Mouse (Mus musculus) heart, adult 11 months (tissue): ENCODE results near the gene Zfp398.
A peak's percentile ranks its signal among the peaks of the same experiment; 100 is the strongest.
"Not testable (repeated sequence)": the region's sequence is repeated elsewhere in the genome, so short reads cannot be mapped to it uniquely, and the experiment has no call there.

Source experiments
- DNase-seq: peaks from one replicate; pipeline ENCODE4 v3.0.0; 2022

Zfp398 gene

DNA sequence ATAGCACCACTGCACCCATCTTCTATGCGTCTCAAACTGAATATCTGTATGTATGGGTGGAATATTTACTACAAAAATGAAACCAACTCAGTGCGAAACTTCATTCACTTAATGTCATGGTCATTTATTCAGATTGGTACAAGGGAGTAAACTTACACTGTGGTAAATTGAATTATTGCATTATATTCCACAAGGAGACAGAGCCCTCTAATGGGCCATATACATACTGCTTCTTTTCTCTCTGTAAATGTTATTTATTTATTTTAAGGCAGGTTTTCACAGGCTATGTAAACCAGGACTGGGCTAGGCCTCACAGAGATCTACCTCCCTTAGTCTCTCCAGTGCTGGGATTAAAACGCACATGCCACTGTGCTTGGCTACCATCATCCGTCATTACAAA, 8.0 kb upstream of the Zfp398 start:
- no peak for DNase-seq

DNA sequence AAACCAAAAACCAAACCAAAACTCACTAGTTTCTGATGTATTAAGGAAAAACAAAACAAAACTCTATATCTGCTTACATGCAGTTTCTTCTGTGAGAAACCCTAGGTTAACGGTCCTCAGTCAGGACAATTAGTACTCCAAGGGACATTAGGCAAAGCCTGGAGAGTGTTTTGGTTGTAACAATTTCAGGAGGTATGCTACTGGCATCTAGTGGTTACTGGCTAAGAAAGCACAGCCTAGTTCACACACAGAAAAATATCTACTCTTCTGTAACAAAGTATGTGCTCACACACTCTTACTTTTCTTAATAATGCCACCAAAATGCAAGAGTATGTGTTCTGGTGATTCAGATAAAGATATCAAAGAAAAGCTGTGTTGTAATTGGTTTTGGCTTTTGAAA, 6.5 kb upstream of the Zfp398 start:
- no peak for DNase-seq

DNA sequence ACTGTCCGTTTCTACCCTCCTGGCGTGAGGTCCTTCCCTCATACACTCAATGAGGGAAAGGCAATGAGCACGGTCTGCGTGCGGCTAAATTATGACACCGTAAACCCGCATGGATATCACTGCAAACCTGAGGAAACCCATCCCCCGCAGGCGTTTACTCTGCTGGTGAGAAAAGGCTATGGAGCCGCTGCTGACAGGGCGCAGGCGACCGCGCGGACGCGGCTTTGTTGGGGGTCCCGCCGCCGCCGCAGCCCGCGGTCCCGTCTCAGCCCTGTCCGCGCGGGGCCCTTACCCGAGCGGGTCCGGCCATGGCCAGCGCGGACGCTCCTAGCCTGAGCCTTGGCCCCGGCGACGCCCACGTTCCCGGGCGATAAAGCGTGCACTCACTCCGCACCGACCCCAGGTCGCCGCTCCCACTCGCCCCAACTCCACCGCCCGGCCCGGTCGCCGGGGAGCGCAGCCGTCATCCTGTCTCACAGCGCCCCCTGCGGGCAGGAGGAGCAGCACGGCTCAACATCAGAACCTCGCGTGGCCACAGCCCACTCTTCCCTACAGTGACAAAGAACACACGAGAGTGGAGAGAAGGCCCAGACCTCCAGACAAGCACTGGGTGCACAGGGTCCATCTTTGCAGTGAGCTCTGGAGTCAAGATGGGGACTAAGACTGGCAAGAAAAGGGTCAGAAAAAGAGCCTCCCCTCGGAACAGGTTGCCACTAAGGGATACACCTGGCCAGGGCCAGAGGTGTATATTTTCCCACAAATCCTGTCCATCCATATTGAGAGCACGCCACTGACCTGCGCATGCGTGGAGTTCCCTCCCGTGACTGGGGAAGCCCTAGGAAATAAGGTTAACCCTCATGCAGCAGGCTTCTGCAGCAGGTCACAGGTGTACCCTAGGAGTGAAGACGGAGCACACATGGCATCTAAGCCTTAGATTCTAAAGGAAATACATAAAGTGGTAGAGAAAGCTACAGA, 5.1 kb upstream of the Zfp398 start, which contains the start of gene Zfp786:
TSS of gene Zfp786 (minus strand) at position 764 of the 975 bp plus-strand sequence.
- peak; percentile 98 for DNase-seq

DNA sequence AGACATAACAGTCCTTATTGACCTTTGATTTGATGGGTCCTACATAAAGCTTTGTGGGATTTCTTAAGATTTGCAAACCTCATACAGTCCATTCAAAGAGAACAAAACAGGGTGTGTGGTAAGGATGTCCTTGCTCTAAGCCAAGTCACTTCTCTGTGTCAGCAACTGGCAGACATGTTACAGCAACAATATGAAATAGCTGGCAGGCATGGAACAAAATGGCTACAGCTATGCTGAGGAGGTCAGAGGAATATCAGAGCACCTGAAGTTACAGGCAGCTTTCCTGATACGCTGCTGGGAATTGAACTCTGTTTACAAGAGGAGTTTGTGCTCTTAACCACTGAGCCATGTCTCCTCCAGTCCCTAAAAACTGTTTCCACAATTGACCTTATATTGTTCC, 3.2 kb upstream of the Zfp398 start:
- DNase-seq = no peak

DNA sequence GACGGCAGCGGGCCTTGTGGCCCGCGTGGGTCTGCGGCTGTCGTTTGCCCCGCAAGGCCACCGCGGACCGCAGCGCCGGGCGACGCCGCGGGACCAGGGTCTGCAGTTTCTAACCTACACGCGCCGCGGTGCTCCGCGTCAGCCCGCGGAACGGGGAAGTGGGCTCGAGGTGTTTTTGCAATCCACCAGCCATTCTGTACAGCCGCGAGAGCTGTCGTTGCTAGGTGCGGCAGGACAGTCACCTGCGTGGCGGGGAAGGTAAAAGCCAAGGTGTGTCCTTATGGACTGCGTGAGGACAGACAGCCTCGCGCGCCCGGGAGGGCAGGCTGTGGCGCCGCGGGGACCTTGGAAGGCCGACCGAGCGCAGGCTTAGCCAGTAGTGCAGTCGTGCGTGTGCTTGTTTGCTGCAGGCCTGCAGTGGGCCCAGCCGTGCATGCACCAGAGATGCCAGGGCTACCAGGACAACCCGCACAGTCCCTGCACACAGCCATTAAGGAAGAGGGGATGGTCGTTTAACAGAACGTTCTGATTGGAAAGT, 592 bp downstream of the Zfp398 start:
- DNase-seq = peak; percentile 94

DNA sequence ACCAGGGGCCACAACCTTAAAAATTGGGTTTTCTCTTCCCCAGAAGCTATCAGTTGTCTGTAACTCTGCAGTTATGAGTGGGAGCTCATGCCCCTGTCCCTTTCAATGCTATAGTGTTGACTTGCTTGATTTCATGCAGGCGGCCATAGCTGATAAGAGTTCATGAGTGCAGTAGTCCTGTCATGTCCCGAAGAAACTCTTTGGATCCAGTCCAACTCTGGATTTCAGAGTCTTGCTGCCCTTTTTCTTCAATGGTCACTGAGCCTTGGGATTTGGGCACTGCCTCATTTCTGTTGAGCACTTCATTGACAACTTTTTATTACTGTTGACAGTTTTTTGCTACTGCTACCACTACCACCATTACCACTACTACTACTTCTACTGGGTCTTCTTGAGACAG, 2.2 kb downstream of the Zfp398 start:
- no peak for DNase-seq

DNA sequence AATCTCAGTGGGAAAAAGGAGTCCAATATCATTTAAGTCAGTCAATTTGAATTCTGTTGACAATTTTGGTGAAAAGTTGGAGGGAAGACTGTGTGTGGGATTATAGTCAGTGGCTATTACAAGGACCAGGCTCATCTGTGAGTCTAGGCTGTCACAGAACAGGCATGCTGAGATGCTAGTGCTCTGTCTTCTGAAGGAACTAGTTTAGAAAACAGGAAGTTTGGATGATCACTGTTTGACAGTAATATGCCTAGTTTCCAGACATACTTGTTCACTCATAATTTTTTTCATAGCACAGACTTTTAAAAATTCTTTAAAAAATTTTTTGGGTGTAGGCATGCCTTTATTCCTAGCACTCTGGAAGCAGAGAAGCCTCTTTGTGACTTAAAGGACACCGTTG, 5.6 kb downstream of the Zfp398 start:
- no peak for DNase-seq

DNA sequence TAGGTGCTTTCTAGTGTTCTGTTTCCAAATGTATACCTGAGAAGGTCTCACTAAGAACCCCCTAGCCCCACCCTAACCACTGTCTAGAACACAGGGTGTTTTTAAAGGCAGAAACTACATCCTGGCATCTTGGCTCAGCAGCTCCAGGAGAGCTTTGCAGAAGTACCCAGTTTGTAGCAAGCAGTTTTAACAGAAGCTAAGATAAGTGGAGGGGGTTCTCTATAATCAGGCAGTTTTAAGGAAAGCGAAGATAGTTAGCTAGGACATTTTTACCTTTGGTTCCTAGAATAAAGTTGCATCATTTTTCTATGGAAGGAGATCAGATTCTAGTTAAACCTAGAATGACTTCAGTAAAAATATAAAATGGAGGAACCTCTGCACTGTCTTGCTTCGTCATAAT, 6.4 kb downstream of the Zfp398 start:
- DNase-seq = no peak

DNA sequence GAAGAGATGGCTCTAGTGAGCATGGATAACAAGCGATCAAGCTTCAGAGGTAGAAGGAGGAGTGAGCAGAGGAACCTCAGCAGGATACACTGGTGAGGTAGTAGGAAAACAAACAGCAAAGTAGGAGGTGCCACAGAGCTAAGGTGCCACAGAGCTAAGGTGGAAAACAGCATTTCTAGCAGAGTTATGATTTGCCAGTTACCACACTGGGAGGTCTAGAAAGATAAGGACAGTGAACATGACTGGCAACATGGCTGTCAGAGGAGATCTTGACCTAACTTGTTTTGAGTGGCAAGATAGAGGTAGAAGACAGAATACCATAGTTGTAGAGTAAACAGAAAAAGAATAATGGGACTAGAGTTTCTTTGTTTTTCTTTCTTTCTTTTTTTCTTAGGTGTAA, 6.9 kb downstream of the Zfp398 start:
- no peak for DNase-seq

DNA sequence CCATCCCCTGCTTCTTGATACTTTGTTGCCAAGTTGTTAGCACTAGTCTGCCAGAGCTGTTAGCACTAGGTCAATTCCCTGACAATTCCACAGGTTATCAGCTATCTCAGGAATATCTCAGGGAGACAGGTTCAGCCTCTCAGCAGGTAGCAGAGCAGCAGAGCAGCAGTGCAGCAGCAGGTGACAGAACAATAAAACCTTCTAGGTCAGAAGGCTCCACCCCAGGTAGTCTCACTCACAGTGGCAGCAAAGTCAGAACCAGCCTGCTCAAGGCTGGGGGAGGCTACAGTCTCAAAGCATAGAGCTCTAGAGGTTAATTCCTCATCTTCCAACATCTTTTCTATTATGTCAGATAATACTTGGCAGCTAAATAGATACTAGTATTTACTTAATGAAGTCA, 10.3 kb downstream of the Zfp398 start:
- DNase-seq = no peak

DNA sequence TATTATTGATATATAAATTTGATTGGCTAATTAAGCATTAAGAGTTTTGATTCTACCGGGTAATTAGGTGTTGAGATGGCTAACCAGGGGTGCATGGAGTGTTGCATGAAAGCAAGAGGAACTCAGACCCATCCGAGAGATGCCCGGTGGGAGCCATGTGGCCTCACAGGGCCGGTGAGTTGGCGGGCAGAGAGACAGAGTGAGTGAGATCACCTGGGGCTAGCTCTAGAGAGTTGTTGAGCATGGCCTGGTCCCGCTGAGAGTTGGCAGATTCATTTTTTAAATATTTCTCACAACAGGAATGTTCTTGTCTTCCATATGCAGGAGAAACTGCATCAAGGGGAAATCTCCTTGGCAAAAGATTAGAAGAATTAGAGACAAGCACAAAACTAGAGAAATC, 21.8 kb downstream of the Zfp398 start:
- DNase-seq = no peak

DNA sequence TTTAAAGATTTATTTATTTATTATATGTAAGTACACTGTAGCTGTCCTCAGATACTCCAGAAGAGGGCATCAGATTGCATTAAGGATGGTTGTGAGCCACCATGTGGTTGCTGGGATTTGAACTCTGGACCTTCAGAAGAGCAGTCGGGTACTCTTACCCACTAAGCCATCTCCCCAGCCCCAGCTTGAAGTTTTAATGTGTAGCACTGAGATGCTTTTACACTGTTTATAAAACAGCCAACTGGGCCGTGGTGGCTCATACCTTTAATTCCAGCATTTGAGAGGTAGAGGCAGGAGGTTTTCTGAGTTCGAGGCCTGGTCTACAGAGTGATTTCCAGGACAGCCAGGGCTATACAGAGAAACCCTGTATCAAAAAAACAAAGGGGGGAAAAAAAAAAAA, 22.3 kb downstream of the Zfp398 start:
- not testable (repeated sequence) for DNase-seq

DNA sequence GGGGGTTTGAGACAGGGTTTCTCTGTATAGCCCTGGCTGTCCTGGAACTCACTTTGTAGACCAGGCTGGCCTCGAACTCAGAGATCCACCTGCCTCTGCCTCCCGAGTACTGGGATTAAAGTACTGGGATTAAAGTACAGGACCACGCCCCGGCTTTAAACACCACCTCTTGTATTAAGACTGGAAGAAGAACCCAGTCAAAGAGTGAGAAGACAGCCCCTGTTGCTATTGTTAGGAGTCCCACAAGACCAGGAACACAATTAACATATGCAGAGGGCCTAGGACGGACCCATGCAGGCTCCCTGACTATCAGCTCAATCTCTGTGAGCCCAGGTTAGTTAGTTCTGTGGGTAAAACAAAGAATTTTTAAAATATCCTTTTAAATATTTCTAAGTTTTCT, 36.8 kb downstream of the Zfp398 start:
- DNase-seq = no peak

DNA sequence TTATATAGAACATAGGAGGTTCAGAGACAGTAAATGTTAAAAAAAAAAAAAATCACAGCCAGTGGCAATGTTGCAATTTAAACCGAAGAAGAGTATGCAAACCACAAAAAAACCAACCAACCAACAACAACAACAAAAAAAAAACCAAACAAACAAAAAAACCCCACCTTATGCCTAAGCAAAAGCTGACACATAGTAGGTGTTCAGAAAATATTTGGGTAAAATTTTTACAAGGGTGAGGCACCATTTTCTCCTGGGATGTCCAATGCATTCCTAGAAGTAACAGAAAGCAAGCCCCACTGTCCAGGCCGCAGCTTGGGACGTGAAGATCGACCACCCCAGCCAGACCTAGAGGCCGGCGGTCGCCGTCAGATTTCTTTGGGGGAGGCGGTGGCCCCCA, 41.6 kb downstream of the Zfp398 start, which contains the start of gene Zfp282:
TSS of gene Zfp282 (plus strand) at position 147 of the 400 bp plus-strand sequence.
- DNase-seq = no peak

DNA sequence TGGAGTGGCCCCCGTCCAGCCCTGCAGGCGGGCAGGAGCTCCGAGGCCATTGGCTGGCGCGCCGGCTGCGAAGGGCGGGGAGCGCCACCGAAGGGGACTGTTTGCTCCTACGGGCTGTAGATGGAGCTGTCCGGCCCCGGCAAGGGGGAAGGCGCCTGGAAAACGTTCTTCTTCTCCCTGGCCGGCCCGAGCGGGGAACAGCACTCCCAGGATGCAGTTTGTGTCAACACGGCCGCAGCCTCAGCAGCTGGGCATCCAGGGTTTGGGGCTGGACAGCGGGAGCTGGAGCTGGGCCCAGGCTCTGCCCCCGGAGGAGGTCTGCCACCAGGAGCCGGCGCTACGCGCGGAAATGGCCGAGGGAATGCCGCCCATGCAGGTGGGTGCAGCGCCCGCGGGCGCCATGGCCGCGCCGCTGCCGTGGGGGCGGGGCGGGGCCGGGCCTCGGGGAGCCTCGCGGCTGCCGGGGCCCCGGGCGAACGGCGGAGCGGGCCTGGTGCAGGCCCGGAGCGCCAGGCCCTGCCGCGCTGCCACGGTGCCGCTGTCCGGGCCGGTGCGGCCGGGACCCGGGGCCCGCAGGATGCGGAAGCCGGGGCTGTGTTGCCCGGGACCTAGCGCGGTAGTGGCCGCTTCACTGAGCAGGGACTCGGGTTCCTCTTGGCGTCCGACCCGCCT, 42.1 kb downstream of the Zfp398 start:
- DNase-seq = peak; percentile 99

DNA sequence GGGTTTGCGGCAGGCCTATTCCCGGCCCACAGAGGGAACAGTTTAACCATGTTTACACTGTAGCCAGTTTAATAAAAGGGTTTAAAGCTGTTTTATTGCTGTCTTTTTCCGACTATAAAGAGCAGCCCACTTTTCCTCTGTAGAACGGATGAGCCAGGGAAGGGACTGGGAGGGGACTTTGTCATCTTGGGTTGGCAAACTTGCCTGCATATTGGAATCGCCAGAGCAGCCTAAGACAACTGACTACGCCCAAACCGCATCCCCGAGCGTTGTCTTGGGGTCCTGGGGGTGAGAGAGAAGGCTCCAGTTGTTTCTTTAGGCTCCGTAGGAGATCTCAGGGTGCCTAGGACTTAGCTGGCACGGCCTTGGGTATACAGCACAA, 42.7 kb downstream of the Zfp398 start:
- no peak for DNase-seq

DNA sequence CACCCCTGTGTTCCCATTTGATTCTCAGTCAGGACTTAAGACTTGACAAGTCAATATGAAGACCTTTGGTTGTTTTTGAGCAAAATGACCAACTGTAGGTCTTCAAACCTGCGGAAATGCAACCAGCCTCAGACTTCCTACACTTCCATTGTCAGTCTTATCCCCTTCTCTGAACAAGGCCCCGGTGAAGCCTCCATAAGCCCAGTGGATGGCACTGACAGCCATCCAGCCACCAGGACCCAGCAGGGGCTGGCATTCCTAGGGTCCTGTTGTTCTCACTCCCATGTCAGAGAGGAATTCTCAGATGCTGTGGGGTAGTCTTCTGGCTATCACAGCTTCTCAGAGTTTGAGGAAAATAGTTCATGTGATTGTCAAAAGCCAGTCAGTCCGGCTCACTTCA, 43.1 kb downstream of the Zfp398 start:
- DNase-seq = no peak

DNA sequence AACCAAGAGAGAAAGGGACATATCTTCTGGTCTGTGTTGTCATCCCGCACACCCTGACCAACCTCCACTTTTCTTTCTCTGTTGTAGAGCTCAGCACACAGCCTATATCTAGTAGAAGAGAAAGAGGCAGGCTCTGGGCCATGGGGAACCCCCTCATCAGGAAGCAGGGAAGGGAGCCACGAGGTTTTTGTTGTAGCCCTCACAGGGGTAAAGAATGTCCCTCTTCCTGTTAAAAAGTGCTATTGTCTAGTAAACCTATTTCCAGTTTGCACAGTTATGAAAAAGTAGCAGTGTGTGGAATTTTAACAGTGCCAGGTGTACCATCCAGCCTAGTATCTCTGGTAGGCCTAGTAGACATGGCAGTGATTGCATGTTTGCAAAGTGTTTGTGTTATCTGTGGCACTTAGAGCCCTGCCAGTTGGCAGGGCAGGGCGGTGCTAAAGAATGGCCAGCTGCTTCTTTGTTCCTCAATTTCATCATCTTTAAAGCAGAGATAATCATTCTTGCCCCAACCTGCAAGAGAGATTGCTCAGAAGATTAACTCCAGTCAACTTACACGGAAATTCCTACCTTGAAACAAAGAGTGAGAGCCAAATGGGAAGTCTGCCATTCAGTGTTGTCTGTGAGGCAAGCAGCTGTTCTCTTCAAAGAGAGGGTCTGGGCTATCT, 43.7 kb downstream of the Zfp398 start:
- no peak for DNase-seq

DNA sequence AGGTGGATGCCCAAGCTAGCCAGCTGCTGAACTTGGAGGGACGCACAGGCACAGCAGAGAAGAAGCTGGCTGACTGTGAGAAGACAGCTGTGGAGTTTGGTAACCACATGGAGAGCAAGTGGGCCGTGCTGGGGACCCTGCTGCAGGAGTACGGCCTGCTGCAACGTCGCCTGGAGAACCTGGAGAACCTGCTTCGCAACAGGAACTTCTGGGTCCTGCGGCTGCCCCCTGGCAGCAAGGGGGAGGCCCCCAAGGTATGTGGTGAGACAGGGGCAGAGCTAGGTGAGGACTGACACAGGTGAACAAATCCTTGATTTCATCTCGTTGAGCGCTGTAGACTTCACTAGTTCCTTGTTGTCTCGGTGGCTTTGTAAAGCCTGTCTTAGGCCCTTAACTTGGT, 44.7 kb downstream of the Zfp398 start:
- no peak for DNase-seq

DNA sequence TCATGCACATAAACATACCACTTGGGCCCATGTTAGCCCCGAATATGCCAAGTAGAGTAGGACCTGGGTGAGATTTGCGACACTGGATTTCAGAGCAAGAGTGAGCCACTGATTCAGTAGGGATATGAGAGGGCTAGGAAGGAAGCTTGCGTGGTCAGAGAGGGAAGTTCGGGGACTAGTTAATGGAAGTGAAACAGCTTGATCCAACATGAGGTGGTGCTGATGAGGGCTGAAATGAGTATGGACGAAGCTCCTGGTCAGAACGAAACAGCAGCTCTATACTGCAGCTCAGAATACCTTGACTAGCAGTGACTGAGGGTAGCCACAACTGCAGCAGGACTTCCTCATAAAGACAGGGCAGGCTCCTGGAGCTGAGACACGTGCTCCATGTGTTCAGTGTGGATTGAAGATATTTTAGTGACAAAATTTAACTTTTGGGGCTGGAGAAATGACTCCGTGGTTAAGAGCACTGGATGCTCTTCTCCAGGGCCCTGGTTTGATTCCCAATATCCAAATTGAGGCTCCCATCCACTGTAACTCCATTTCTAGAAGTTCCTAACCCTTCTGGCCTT, 53.4 kb downstream of the Zfp398 start:
- peak; percentile 93 for DNase-seq

DNA sequence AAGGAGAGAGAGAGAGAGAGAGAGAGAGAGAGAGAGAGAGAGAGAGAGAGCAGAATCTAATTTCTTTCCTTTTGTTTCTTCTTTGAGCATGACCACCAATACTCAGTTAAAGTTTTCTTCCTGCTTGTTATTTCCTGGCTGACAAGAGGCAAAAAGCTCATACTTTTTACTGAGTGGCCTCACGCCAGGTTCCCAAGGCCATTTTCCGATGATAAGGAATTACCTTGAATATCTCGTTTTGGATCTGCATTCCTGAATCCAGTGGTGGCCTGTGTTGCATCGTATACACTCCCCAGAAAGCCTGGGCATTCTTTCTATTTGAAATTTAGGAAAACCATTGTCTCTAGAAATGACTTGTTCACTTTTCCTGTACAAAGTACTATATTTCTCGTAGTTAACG, 64.0 kb downstream of the Zfp398 start:
- DNase-seq = no peak

DNA sequence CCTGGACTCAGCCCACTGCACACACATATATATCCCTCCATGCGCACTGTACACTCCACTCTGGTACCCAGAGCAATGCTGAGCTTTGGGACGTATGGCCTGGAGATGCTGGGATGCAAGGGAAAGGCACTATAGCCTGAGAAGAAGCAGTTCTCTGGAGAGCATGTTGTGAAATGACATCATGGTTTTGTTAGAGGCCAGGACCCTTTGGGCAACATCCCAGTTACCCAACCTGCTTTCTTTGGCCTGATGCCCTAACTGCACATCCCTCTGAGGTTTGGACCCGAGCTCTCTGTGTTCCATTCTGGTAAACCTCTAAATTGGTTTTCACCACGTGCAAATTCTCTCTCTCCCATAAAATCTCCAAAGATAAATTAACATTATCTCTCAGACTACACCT, 68.1 kb downstream of the Zfp398 start:
- DNase-seq = peak; percentile 89

DNA sequence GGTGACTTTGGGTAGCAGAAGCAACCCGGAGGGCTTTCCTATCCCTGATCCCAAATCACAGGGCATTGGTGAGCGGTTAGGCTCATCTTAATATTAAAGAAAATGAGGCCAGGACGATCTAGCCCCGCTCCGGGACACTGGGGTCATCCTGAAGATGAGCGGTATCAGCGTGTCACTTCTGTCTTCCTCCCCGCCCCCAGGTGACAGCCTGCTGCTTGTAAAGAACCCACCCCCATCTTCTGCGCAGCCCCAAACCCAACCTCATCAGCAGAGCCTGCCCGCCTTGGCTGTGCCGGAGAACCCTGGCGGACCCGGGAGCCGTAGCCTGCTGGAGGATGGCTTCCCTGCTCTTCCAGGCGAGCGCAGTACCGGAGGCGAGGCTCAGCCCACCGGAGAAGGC, 68.9 kb downstream of the Zfp398 start:
- peak; percentile 87 for DNase-seq
